Mouse (Mus musculus) midbrain, embryonic 14.5 days (tissue): ENCODE results near the gene Vps13d. TPM values are rescaled to one million over a fixed set of nuclear protein-coding genes. Genes with fewer than 3 reads are reported as not detected.

Source experiments
- ATAC-seq: fragments of 200-750 bp; cut with Nextera tagmentation; 2 replicates; pipeline ENCODE4 v1.8.0; 2017; ENCODE audit warnings: moderate number of reproducible peaks, moderate library complexity; ENCODE audit not compliant: low FRiP score, low TSS enrichment
- DNase-seq: peaks from one replicate; pipeline ENCODE4 v3.0.0-alpha.2; 2015
- H3K27ac ChIP-seq: fragments of 300-500 bp; sonication (generic); replicated peaks from 2 replicates; pipeline ENCODE4 v1.5.1; 2014; ENCODE audit warnings: mild to moderate bottlenecking, low read depth, low read length, moderate library complexity
- H3K27me3 ChIP-seq: fragments of 300-500 bp; sonication (generic); 2 replicates; pipeline ENCODE4 v1.6.1; 2014; ENCODE audit warnings: low read length, control low read depth, mixed read lengths; ENCODE audit not compliant: control insufficient read depth, insufficient read depth
- H3K36me3 ChIP-seq: fragments of 300-500 bp; sonication (generic); 2 replicates; pipeline ENCODE4 v1.6.1; 2014; ENCODE audit warnings: low read length, control low read depth; ENCODE audit not compliant: control insufficient read depth, insufficient read depth
- H3K4me1 ChIP-seq: fragments of 300-500 bp; sonication (generic); 2 replicates; pipeline ENCODE4 v1.6.1; 2014; ENCODE audit warnings: mild to moderate bottlenecking, antibody characterized with exemption, low read length, control low read depth; ENCODE audit not compliant: control insufficient read depth, insufficient read depth
- H3K4me2 ChIP-seq: fragments of 300-500 bp; sonication (generic); 2 replicates; pipeline ENCODE4 v1.6.1; 2014; ENCODE audit warnings: mild to moderate bottlenecking, low read length, moderate library complexity
- H3K4me3 ChIP-seq: fragments of 300-500 bp; sonication (generic); replicated peaks from 2 replicates; pipeline ENCODE4 v1.5.1; 2014; ENCODE audit warnings: low read depth, low read length
- H3K9ac ChIP-seq: fragments of 300-500 bp; sonication (generic); replicated peaks from 2 replicates; pipeline ENCODE4 v1.6.1; 2014; ENCODE audit warnings: mild to moderate bottlenecking, low read length, moderate library complexity
- H3K9me3 ChIP-seq: fragments of 300-500 bp; sonication (generic); 2 replicates; pipeline ENCODE4 v1.6.1; 2016; ENCODE audit warnings: low read length, control low read depth, mixed read lengths; ENCODE audit not compliant: control insufficient read depth
- WGBS: fragments of 180-500 bp; shearing (Covaris S2); extraction: QIAGEN DNeasy Blood & Tissue Kit; methylation state at CpG from one replicate; pipeline ENCODE4 v1.1.7; 2014; 5-methylcytosine and 5-hydroxymethylcytosine counted together
- polyA plus RNA-seq: library from polyadenylated mRNA; unstranded; fragments of >200 nt; fragmentation: Nextera tagmentation; extraction: Ambion mirVana; gene quantifications from 2 replicates; pipeline ENCODE4 v1.2.1, GENCODE M21; 2014

Gene Vps13d
- polyA plus RNA-seq, 1 experiment from 2014 or later: 13.3 TPM

- Histone ChIP-seq H3K9me3 (no peaks in the 10 kb centered on the region), H3K36me3 (peaks cover 2% of the 10 kb centered on the region; the same call in 1 of the 2 replicates), H3K9ac (no peak overlapping the region), H3K4me1 (no peaks in the 10 kb centered on the region), H3K27ac (no peak overlapping the region), H3K4me2 (no peak overlapping the region), H3K4me3 (no peak overlapping the region), H3K27me3 (no peaks in the 10 kb centered on the region)
- no peak for ATAC-seq
- no peak for DNase-seq
- 95% methylated on average over 7 of the region's 7 CpGs for WGBS
Observed at GRCm38 (mm10) chr4:144986016-144986805, 208.6 kb downstream of the Vps13d start.

- no peaks in the 10 kb centered on the region for H3K4me1 ChIP-seq
- no peak overlapping the region for H3K4me2 ChIP-seq
- H3K4me3 ChIP-seq: no peak overlapping the region
- peaks cover 2% of the 10 kb centered on the region; the same call in 1 of the 2 replicates for H3K36me3 ChIP-seq
- ATAC-seq (no peak), DNase-seq (no peak)
- H3K27ac ChIP-seq: no peak overlapping the region
- H3K9ac ChIP-seq: no peak overlapping the region
- no peaks in the 10 kb centered on the region for H3K27me3 ChIP-seq
- WGBS: 63% methylated on average over 8 of the region's 8 CpGs
- H3K9me3 ChIP-seq: no peaks in the 10 kb centered on the region
Observed at GRCm38 (mm10) chr4:144983821-144984371, 210.9 kb downstream of the Vps13d start.

- Histone ChIP-seq H3K9ac (no peak overlapping the region), H3K27me3 (no peaks in the 10 kb centered on the region), H3K4me3 (no peak overlapping the region), H3K4me2 (no peak overlapping the region), H3K4me1 (no peaks in the 10 kb centered on the region), H3K9me3 (no peaks in the 10 kb centered on the region), H3K36me3 (peaks cover 2% of the 10 kb centered on the region; the same call in 1 of the 2 replicates), H3K27ac (no peak overlapping the region)
- 76% methylated on average over 8 of the region's 8 CpGs for WGBS
- no peak for ATAC-seq
- DNase-seq: no peak
Observed at GRCm38 (mm10) chr4:144983228-144983744, 211.5 kb downstream of the Vps13d start.

GRCm38 (mm10) chr4:144980811-144981551 lies 213.8 kb downstream of the Vps13d start:
- Histone ChIP-seq H3K4me1 (no peaks in the 10 kb centered on the region), H3K9me3 (no peaks in the 10 kb centered on the region), H3K4me2 (no peak overlapping the region), H3K36me3 (peaks cover 7% of the 10 kb centered on the region), H3K27ac (no peak overlapping the region), H3K4me3 (no peak overlapping the region), H3K9ac (no peak overlapping the region), H3K27me3 (no peaks in the 10 kb centered on the region)
- ATAC-seq (no peak), DNase-seq (no peak)
- WGBS: 72% methylated on average over 8 of the region's 8 CpGs

GRCm38 (mm10) chr4:144980110-144980509 lies 214.7 kb downstream of the Vps13d start:
- 84% methylated on average over 2 of the region's 2 CpGs for WGBS
- Histone ChIP-seq H3K4me2 (no peak overlapping the region), H3K4me3 (no peak overlapping the region), H3K9me3 (no peaks in the 10 kb centered on the region), H3K4me1 (no peaks in the 10 kb centered on the region), H3K27ac (no peak overlapping the region), H3K9ac (no peak overlapping the region), H3K36me3 (peaks cover 7% of the 10 kb centered on the region), H3K27me3 (no peaks in the 10 kb centered on the region)
- ATAC-seq (no peak), DNase-seq (no peak)

- Histone ChIP-seq H3K9ac (no peak overlapping the region), H3K27ac (no peak overlapping the region), H3K4me3 (no peak overlapping the region), H3K4me1 (no peaks in the 10 kb centered on the region), H3K27me3 (no peaks in the 10 kb centered on the region), H3K9me3 (no peaks in the 10 kb centered on the region), H3K4me2 (no peak overlapping the region), H3K36me3 (peaks cover 9% of the 10 kb centered on the region)
- ATAC-seq: no peak
- 85% methylated on average over 6 of the region's 6 CpGs for WGBS
- no peak for DNase-seq
Observed at GRCm38 (mm10) chr4:144978039-144978438, 216.8 kb downstream of the Vps13d start.

- no peak overlapping the region for H3K4me3 ChIP-seq
- H3K9me3 ChIP-seq: no peaks in the 10 kb centered on the region
- no peak overlapping the region for H3K9ac ChIP-seq
- WGBS: 70% methylated on average over 1 of the region's 1 CpGs
- no peaks in the 10 kb centered on the region for H3K4me1 ChIP-seq
- peaks cover 8% of the 10 kb centered on the region; the same call in 1 of the 2 replicates for H3K36me3 ChIP-seq
- H3K27me3 ChIP-seq: no peaks in the 10 kb centered on the region
- no peak overlapping the region for H3K27ac ChIP-seq
- ATAC-seq: no peak
- no peak overlapping the region for H3K4me2 ChIP-seq
- DNase-seq: no peak
Observed at GRCm38 (mm10) chr4:144977057-144977456, 217.7 kb downstream of the Vps13d start.

- DNase-seq: no peak
- Histone ChIP-seq H3K9ac (no peak overlapping the region), H3K27me3 (no peaks in the 10 kb centered on the region), H3K4me2 (no peak overlapping the region), H3K27ac (no peak overlapping the region), H3K36me3 (peaks cover 8% of the 10 kb centered on the region; the same call in 1 of the 2 replicates), H3K4me1 (no peaks in the 10 kb centered on the region), H3K4me3 (no peak overlapping the region), H3K9me3 (no peaks in the 10 kb centered on the region)
- ATAC-seq: no peak
- 40% methylated on average over 2 of the region's 2 CpGs for WGBS
Observed at GRCm38 (mm10) chr4:144975505-144975904, 219.3 kb downstream of the Vps13d start.
